Mouse (Mus musculus) cerebellum, adult 8-10 months (tissue): ENCODE data around the gene Obox8.

Experiments
- DNase-seq: peaks from one replicate; pipeline ENCODE4 v3.0.0; 2022

The Obox8 gene

GRCm38 (mm10) chr7:14333457-14333856 is at the start of gene Obox8:
Obox8 (minus strand) TSS chr7:14333557.
- DNase-seq = no peak

- DNase-seq = no peak
These were observed 16.1 kb downstream of the Obox8 start for GRCm38 (mm10) chr7:14317209-14317608.

DNA sequence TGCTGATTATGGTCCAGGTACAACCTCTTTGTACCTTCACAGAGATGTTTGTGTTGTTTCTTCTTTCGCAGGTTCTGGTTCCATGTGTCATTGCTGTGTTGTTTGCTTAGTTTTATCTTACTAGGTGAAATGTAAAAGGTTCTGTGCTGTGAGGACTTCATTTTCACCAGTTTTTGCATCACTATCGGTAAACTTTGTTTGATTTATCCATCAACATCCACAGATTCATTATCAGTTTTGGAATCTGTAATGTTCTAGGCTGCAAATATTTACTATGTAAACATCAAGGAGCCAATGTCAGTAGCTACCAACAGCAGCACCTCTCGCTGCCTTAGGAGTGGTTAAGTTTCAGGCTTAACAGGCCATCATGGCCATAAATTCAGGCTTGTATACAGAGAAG is 24.7 kb downstream of the Obox8 start:
- no peak for DNase-seq

- no peak for DNase-seq
These were observed 25.8 kb downstream of the Obox8 start for GRCm38 (mm10) chr7:14307571-14307970.
